Mouse (Mus musculus) left cerebral cortex, adult 8-10 months (tissue): Measurements from ENCODE around the gene Clk3. TPM values are rescaled to one million over a fixed set of nuclear protein-coding genes. Genes with fewer than 3 reads are reported as not detected.

Experiments
- DNase-seq, 2 experiments: peaks; one replicate each; pipeline ENCODE4 v3.0.0; 2022; ENCODE audit warnings: low spot score in 2 of 2
- total RNA-seq, 4 experiments: library from RNA; stranded (reverse); gene quantifications; 2 replicates each; pipeline ENCODE4 v1.2.4; 2022

Gene Clk3
- total RNA-seq, result 10 to 100 TPM; 75.6 to 87.1 (median 78.7) TPM

- DNase-seq, result peak; percentile 70 to 72
Measured at GRCm38 (mm10) chr9:57765364-57766351, at the start of gene Clk3. TSS of gene Clk3 (minus strand) at chr9:57765860.

GRCm38 (mm10) chr9:57814866-57815265, 49.2 kb upstream of the Clk3 start:
- DNase-seq, result no peak

DNA sequence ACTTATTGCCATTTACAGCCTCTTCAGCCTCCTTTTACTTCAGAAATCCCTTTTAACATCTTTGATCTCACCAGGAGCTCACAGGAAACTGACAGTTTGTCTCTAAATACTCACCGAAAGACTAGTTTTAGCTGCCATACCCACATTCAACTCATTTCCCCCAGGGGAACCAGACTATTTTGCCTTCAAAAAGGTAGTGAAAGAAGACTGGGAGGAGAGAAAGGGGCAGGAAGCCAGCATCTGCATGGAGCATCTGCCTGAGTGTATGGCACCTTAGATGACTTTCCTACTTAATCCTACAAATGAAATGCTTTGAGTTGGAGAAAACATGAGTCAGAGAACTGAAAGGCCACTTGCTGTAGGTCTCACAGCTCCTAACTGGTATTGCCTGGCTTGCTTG, 48.4 kb upstream of the Clk3 start:
- no peak for DNase-seq

DNA sequence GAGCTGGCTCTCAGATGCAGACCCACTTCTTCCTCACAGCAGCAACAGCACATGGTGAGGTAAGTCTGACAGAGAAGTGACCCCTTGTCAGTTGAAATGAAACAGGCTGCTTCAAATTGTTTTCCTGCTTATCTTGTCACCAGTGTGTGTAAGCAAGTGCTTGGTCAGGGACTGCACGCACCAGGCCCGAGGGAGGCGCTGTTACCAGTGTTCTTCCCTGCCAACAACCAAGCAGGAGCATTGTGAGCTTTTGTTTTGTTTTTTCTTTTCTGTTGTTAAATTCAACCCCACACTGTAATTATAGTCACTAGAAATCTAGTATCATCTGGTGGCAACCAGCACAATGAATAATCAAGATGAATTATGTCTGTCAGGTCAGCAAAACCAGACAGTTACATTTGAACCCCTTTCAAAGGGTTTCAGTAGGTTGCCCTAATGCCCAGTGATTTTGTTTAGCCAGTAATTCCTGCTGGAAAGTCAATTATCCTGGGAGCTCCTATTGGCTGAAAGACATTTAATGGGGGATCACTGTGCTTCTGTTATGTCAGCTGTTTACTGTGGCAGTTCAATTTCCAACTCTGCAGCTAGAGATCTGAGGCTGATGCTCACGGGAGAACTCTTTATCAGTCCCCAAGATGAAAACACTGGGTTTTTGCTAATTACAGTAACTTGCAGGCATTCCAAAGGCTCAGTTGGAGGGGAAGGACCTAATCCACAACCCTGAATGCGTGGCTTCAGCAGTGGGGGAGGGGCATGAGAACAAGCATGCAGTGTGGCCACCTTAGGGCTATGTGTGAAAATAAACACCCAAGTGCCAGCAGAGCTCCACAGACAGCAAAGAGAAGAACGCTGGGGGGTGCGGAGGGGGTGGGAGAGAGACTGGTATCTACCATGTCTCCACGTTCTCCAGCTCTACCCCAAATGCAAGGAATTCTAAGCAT, 46.4 kb upstream of the Clk3 start:
- DNase-seq, result no peak

- DNase-seq, result no peak
Measured at GRCm38 (mm10) chr9:57810691-57811090, 45.0 kb upstream of the Clk3 start.

DNA sequence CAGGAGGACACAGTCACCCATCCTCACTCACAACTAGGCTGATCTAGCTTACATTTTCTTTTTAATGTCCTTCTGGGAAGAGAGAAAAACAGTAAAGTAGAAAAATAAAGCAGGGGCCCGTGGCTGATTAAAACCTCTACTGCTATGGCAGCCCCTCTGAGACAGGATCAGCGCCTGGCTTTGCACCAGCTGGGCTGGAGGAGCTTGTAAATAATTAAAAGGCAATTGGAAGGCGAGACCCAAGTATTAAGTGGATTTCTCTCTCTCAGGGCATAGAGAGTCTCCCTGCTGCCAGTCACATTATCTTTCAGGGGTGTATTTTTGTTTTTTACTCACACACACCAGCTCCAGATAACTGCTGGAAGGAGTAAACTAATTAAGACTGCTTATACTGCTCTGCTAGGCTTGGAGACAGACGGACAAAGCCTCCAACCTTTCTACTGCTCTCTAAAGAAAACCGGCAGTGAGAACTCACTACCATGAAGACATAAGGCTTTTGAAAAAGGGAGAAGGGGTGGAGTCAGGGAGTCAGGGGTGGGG, 43.2 kb upstream of the Clk3 start:
- no peak for DNase-seq

DNA sequence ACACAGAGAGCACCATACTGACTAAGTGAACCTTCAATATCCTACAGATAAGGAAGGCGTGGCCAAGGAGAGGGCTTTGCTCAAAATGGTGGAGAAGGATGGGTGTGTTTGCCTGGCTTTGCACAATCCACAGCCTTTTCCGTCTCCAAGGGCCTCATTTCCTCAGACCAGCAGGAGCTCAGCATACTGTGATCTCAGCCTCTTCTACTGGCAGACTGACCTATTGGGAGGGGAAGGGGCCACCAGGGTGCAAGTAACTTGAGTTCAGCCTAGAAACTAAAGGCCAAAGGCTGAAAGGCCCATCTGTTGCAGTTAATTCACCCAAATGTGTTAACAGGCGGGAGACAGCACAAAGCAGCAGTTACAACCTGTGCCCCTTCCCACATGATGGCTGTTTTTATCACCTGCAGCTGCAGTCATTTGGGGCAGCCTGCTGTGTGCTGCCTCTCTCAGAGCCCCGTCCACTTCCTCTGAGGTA, 41.6 kb upstream of the Clk3 start:
- DNase-seq, result no peak

GRCm38 (mm10) chr9:57806066-57806481, 40.4 kb upstream of the Clk3 start:
- no peak for DNase-seq

DNA sequence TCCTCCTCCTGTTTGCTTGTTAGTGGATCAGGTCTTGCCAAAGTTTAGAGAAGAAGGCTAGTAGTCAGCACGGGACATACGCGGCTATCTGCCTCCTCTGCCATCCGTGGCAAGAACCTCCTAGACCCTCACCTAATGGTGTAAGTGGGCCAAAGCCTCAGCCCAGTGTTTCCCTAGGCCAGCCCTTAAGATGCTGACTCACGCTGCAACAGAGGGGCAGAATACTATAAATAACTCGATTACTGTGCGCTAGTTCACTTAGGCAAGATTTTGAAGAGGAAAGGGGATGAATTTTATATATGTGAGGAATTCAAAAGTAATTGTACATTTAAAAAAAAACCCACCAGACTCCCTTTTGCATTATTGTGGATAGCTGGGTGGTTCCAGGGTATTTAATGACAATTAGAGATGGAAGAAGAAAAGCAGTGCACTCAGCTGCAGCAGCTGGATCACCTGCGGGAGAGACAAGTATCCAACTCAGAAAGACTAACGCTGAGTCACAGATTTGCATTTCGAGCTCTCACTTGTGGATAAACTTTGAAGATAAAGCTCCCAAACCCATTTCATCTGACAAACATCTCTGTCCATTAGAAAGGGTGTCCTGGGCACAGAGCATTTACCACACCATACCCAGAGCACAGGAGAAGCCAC, 39.6 kb upstream of the Clk3 start:
- DNase-seq, result no peak

- no peak for DNase-seq
Measured at GRCm38 (mm10) chr9:57803839-57804238, 38.2 kb upstream of the Clk3 start.

GRCm38 (mm10) chr9:57803047-57803446, 37.4 kb upstream of the Clk3 start:
- DNase-seq, result no peak

DNA sequence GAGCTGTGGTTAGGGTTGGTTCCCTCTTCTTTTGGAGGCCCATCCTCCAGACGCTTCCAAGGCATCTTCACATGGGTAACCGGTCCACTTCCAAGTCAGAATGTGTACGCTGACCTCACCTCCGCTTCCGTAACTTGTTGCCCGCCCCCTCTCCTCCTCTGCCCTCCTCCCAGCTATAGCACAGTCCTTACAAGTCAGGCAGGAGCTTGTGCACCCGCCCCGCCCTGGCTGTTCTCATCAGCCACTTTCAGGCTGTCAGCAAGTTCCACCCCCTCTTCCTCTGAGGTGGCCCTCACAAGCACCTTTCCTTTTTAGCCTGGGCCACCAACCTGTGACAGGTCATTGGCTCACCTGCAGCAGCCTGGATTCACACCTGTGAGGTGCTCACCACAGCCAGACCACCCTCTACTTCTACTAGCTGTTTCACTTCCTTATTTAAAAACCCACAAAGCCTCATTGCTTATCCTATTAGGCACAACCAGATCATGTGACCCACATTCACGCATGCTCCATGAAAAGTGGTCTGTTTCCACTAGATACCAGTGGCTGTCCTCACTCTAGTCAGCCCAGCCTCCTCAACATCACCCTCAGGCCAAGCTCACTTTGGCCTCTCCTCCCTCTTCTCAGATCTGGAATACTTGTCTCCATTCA, 34.8 kb upstream of the Clk3 start:
- no peak for DNase-seq

DNA sequence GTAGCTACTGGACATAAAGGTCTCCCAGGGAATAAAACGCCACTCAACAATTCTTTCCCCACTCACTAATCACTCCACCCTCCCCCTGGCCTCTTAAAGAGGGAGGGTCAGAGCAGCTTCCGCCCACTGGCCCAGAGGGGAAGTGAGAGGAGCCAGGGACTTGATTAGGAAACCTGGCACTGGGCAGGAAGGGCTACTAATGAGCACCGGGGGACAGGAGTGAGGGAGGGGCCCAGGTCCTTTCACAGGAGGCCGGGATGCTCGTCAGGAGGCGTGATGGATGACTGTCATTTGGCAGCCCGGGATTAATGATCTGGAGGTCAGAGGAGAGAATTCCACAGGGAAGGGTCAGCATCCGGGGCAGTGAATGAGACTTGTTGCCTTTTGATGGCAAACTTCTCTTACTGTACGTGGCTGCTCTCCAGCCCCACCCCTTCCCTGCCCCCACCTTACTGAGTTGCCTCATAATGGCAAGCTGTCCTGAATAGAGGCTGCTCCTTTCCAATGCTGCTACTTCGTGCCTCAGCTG, 33.1 kb upstream of the Clk3 start:
- DNase-seq, result no peak

DNA sequence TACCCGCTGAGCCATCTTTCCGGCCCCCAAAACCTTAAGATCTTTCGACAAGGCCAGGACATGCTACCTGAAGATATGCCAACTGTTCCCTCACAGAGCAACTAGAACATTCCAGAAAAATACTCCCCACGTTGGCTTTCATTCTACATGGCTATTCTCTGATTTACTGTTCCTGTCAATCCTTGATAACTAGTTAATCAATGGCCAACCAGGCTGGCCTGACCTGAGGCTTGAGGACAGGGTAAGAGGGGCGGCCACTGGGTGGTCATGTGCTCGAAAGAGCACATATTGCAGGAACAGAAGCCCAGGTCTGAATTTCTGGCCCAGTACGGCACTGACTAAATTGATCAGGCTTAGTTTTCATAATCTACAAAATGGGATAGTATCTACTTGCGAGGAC, 31.8 kb upstream of the Clk3 start:
- no peak for DNase-seq

DNA sequence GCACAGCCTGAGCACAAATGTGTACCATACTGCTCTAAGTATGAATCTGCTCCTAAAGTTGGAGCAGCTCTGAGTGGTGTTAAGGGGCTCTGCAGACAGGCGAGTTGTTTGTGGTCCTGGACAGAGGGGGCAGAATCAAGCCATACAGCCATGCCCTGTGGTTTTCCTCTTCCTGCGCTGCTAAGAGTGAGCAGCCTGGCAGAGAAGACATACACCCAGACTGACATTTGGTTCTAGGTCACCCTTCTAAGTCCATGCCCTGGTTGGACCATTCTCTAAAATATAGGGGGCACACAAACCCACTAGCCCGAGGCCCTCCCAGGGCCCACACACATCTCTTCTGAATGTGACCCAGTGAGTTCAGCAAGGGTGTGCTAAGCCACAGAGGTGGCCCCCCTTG, 24.1 kb upstream of the Clk3 start:
- DNase-seq, result no peak

- DNase-seq, result no peak
Measured at GRCm38 (mm10) chr9:57782656-57783055, 17.0 kb upstream of the Clk3 start.

DNA sequence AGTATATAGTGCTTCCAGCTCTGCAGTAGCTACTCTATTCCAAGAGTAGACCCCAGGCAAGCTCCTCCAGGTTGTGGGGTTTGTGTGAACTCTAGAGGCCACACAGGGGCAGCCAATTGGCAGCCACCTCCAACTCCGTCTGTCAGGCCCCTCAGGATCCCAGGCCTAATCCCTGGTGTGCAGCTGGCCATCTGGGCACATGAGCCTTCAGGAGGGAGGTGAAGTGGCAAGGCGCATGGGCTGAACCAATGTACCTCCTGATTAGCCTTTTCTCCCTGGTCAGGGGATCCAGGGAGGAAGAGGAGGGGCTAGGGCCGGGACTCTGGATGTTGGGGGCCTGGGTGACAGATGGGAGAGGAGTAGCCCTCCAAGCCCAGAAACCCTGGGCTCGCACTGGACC, 10.1 kb upstream of the Clk3 start:
- no peak for DNase-seq

GRCm38 (mm10) chr9:57775026-57775425, 9.4 kb upstream of the Clk3 start:
- DNase-seq, result peak in 1 of 2 experiments; percentile 76

DNA sequence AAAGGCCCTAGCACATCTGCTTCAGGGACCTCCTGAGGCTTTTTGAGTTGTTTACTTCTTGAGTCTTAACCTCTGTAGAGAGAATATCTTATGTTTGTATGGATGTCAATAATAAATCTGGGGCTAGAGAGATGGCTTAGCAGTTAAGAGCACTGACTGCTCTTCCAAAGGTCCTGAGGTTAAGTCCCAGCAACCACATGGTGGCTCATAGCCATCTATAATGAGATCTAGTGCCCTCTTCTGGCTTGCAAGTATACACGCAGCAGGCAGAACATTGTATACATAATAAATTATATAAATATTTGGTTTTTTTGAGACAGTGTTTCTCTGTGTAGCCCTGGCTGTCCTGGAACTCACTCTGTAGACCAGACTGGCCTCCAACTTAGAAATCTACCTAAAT, 8.5 kb upstream of the Clk3 start:
- DNase-seq, result no peak

DNA sequence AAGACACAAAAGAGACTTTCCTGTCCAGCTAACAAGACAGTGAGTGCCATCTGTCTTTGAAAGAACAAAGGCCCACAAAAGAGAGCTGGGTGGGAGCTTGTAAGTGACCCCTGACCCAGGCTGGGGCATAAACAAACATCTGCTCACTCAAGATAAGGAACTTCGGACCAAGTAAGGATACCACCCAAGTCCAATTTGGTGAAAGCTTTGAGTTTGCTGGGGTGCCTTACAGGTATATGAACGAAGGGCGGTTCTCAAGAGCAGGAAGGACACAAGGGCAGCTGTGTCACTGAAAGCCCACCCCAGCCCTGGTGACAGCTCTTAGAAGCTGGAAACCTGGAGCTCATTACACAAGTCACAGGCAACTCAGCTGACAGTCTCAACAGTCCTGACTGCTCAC, 8.1 kb upstream of the Clk3 start:
- DNase-seq, result no peak
